Mouse (Mus musculus) forebrain, postnatal 0 days (tissue): ENCODE measurements at regions not wholly inside any gene's neighbourhood (a gene's known extent, or its start where the extent isn't known, plus 50 kb on each side); places are given as distances from the start of the nearest gene placed in this dataset.

ENCODE experiments used
- ATAC-seq: fragments of 200-750 bp; cut with Nextera tagmentation; 2 replicates; pipeline ENCODE4 v1.8.0; 2017; ENCODE audit warnings: mild to moderate bottlenecking, moderate library complexity
- DNase-seq: peaks from one replicate; pipeline ENCODE4 v3.0.0-alpha.2; 2015
- H3K27ac ChIP-seq: fragments of 300-500 bp; sonication (generic); 2 replicates; pipeline ENCODE4 v1.5.1; 2014; ENCODE audit warnings: low read depth, mild to moderate bottlenecking, antibody characterized with exemption, low read length, moderate library complexity, mixed read lengths
- H3K27me3 ChIP-seq: fragments of 300-500 bp; sonication (generic); 2 replicates; pipeline ENCODE4 v1.6.1; 2014; ENCODE audit warnings: mild to moderate bottlenecking, low read length, mixed read lengths; ENCODE audit not compliant: insufficient read depth
- H3K36me3 ChIP-seq: fragments of 300-500 bp; sonication (generic); 2 replicates; pipeline ENCODE4 v1.6.1; 2014; ENCODE audit warnings: mild to moderate bottlenecking, moderate library complexity; ENCODE audit not compliant: insufficient read depth
- H3K4me1 ChIP-seq: fragments of 300-500 bp; sonication (generic); 2 replicates; pipeline ENCODE4 v1.6.1; 2014; ENCODE audit warnings: antibody characterized with exemption; ENCODE audit not compliant: insufficient read depth
- H3K4me2 ChIP-seq: fragments of 300-500 bp; sonication (generic); 2 replicates; pipeline ENCODE4 v1.6.1; 2014; ENCODE audit warnings: low read depth, mild to moderate bottlenecking, moderate library complexity
- H3K4me3 ChIP-seq: fragments of 300-500 bp; sonication (generic); 2 replicates; pipeline ENCODE4 v1.5.1; 2014; ENCODE audit warnings: low read depth, low read length, mixed read lengths
- H3K9ac ChIP-seq: fragments of 300-500 bp; sonication (generic); 2 replicates; pipeline ENCODE4 v1.6.1; 2014; ENCODE audit warnings: mild to moderate bottlenecking
- H3K9me3 ChIP-seq: fragments of 300-500 bp; sonication (generic); 2 replicates; pipeline ENCODE4 v1.6.1; 2016; ENCODE audit warnings: low read length
- CTCF ChIP-seq: sonication (generic); IDR thresholded peaks from 2 replicates; pipeline ENCODE4 v1.5.1; 2016; ENCODE audit warnings: antibody characterized with exemption, control low read depth, low read depth
- WGBS: fragments of 180-500 bp; shearing (Covaris S2); extraction: QIAGEN DNeasy Blood & Tissue Kit; methylation state at CpG from one replicate; pipeline ENCODE4 v1.1.7; 2014; 5-methylcytosine and 5-hydroxymethylcytosine counted together

DNA sequence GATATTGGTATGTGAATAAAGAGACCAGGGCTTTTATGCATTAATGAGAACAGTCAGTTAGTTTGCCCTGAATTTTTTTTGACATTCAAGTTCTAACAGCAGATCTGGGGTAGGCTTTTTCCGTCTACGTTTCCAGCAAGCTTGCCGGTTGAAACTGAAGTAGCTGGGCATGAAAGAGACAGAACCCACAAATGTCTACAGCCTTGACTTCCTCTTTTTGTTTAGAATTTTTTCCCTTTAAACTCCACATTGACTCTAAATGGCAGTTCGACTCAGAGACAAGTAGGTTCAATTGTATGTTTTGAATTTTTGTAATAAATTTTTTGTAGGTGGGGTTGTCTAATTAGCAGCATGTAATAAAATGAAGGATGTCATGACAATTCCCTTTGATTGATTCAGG lies 109.8 kb upstream of the Iqcj start:
- Histone ChIP-seq H3K4me3 (no peak overlapping the region), H3K27me3 (no peaks in the 10 kb centered on the region), H3K36me3 (no peaks in the 10 kb centered on the region), H3K9me3 (no peaks in the 10 kb centered on the region), H3K4me2 (no peak overlapping the region), H3K4me1 (no peaks in the 10 kb centered on the region), H3K27ac (no peak overlapping the region), H3K9ac (no peak overlapping the region)
- DNase-seq (no peak), ATAC-seq (no peak)
- TF ChIP-seq CTCF = no peak
- 77% methylated on average over 4 of the region's 4 CpGs for WGBS

DNA sequence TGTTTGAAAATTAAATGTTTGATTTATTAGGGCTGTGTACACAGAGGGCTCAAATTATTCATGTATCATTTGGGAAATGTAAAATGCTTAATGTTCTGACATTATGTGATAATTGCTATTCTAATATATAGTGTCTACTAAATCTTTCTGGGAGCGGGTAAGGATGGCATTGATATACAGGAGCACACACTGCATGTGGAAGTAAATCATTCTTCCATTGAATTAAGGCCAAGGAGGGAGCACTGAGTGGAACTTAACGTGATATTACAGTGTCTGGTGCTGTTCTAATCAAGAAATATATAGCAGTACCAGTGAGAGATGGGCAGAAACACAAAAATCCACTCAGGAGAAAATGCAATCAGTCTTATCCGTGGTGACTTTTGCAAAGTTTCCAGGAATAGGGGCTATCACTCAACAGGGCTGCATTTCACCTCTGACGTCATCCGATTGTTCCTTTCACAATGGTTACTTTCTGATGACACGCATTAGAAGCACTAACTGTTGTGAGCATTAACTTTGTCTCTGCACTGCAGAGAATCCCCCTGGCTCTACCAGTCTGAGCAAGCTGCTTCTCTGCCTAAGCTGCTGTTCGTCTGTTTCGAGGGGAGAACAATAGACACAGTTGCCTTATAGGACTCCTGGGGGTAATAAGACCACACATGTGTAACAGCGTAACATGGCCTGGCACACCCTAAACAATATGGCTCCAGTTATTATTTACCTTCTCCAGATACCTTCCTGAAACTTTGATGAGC lies 85.0 kb upstream of the Iqcj start:
- H3K27me3 ChIP-seq = no peaks in the 10 kb centered on the region
- DNase-seq (no peak), ATAC-seq (no peak)
- H3K9me3 ChIP-seq = no peaks in the 10 kb centered on the region
- no peaks in the 10 kb centered on the region for H3K4me1 ChIP-seq
- no peak overlapping the region for H3K4me3 ChIP-seq
- H3K4me2 ChIP-seq = no peak overlapping the region
- TF ChIP-seq CTCF = no peak
- no peak overlapping the region for H3K9ac ChIP-seq
- 67% methylated on average over 9 of the region's 9 CpGs for WGBS
- H3K36me3 ChIP-seq = no peaks in the 10 kb centered on the region
- no peak overlapping the region for H3K27ac ChIP-seq

DNA sequence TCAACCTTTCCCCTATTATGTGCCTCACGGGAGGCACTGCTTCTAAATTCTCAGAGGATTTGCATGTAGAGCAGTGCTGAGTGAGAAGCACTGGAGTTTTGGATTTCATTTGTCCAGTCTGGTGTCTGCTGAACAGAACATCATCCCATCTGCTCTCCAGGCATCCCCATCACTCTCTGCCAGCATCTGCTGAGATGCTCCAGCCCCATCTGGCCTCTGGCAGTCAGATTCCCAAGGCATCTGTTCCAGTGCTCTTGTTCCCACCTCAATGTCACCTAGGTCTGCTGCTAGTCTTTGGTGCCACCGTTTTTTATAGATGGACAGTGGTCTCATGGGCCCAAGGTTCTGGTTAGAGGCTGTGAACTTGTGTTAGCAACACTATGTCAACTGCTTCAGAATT lies 63.9 kb upstream of the Iqcj start:
- no peak overlapping the region for H3K4me2 ChIP-seq
- H3K4me3 ChIP-seq = no peak overlapping the region
- 82% methylated on average over 2 of the region's 2 CpGs for WGBS
- no peak overlapping the region for H3K9ac ChIP-seq
- H3K27me3 ChIP-seq = no peaks in the 10 kb centered on the region
- no peak for ATAC-seq
- no peaks in the 10 kb centered on the region for H3K9me3 ChIP-seq
- H3K36me3 ChIP-seq = no peaks in the 10 kb centered on the region
- H3K27ac ChIP-seq = no peak overlapping the region
- no peaks in the 10 kb centered on the region for H3K4me1 ChIP-seq
- no peak for TF ChIP-seq CTCF
- no peak for DNase-seq

DNA sequence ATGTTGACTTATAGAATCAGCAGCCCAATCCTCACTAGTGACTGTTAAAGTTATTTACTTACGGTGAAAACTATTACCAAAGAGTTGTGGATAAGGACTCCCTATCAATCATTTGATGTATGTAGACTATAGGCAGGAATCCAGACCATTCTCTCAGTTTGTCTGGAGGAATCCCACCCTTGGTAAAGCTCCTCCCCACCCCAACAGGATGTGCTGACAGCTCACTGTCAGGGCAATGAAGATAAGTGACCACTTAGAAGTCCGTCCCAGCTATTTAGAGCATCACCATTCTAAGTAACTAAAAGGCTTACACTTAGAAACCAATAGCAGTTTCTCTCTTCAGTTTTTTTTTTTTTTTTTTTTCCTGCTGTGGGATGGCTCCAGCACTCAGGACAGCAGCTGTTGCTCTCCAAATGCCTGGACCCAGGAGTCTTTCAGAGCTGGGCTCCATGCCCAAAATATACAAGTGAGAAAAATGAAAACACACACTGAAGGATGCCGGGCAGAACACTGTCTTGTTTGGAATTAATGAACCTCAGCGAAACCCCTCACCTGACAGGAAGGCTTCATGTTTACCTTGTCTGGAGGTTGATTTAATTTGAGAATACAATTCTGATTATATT lies 58.9 kb upstream of the Iqcj start:
- Histone ChIP-seq H3K36me3 (no peaks in the 10 kb centered on the region), H3K27me3 (no peaks in the 10 kb centered on the region), H3K27ac (no peak overlapping the region), H3K9ac (no peak overlapping the region), H3K4me2 (no peak overlapping the region), H3K9me3 (no peaks in the 10 kb centered on the region), H3K4me3 (no peak overlapping the region), H3K4me1 (no peaks in the 10 kb centered on the region)
- TF ChIP-seq CTCF = no peak
- 77% methylated on average over 4 of the region's 4 CpGs for WGBS
- DNase-seq = no peak
- no peak for ATAC-seq
